Mouse (Mus musculus): ENCODE measurements around the gene Scnm1.

DNA sequence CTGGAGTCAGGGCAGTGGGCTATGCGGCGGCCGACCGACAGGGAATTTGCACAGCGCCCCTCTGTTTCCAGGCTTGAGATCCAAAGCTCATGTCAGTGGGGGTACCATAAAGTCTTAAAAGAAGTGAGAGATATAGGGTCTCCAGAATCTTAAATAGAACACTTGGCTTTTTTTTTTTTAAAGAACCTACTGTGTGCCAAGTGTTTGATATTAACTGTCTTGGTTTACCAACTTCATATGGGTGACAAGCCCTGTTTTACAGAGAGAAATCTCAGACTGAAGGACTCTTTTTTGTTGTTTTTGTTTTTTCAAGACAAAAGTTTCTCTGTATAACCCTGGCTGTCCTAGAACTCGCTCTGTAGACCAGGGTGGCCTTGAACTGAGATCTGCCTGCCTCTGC lies 7.0 kb upstream of the Scnm1 start:
- TF ChIP-seq CTCF (IDR thresholded peaks at IDR 0.05; ENCODE audit: low read depth, low read length) (no peak), EP300 (IDR thresholded peaks at IDR 0.05; ENCODE audit: insufficient read depth, low read depth, low read length) (no peak), POLR2A (IDR thresholded peaks at IDR 0.05; ENCODE audit: insufficient read depth, low read length) (no peak)

Data from ES-Bruce4 (cell line).